Mouse (Mus musculus): ENCODE results near the gene Hoxb2. TPM values are rescaled to one million over a fixed set of nuclear protein-coding genes. Genes with fewer than 3 reads are reported as not detected.

The Hoxb2 gene
- polyA plus RNA-seq, 1 experiment from 2014 or later: 13.4 TPM

GRCm38 (mm10) chr11:96322738-96323137 is 27.6 kb upstream of the Hoxb2 start:
- no peaks in the 10 kb centered on the region for H3K36me3 ChIP-seq (ENCODE audit: control insufficient read depth, insufficient read depth, low read length)
- peak overlapping the region; percentile 84 for H3K27ac ChIP-seq (replicated peaks)
- H3K9me3 ChIP-seq (ENCODE audit: control insufficient read depth, low read length): no peaks in the 10 kb centered on the region
- WGBS: 19% methylated on average over 6 of the region's 6 CpGs
- DNase-seq (ENCODE audit: low spot score): no peak
- ATAC-seq (ENCODE audit: low FRiP score, low TSS enrichment): no peak
- H3K4me3 ChIP-seq (ENCODE audit: low read depth, low read length): peak overlapping the region; percentile 14
- H3K4me1 ChIP-seq (replicated peaks; ENCODE audit: control insufficient read depth, insufficient read depth): no peaks in the 10 kb centered on the region
- TF ChIP-seq CTCF (IDR thresholded peaks at IDR 0.05; ENCODE audit: low read depth) (no peak), EP300 (optimal IDR thresholded peaks at IDR 0.05) (no peak)
- H3K4me2 ChIP-seq (replicated peaks; ENCODE audit: low read depth): peak overlapping the region; percentile 64
- H3K9ac ChIP-seq (ENCODE audit: low read length): peak overlapping the region; percentile 53
- no peaks in the 10 kb centered on the region; the same call in 1 of the 2 replicates for H3K27me3 ChIP-seq (ENCODE audit: control insufficient read depth, insufficient read depth, low read length)

GRCm38 (mm10) chr11:96323154-96323553 is 27.2 kb upstream of the Hoxb2 start, which contains the start of gene Hoxb3:
TSS of gene Hoxb3 (plus strand) at chr11:96323326.
- Histone ChIP-seq H3K4me3 (ENCODE audit: low read depth, low read length) (peak within 1 kb of the TSS; percentile 24), H3K4me2 (replicated peaks; ENCODE audit: low read depth) (peak within 1 kb of the TSS; percentile 64), H3K27me3 (ENCODE audit: control insufficient read depth, insufficient read depth, low read length) (no peaks in the 10 kb centered on the region; the same call in 1 of the 2 replicates), H3K9me3 (ENCODE audit: control insufficient read depth, low read length) (no peaks in the 10 kb centered on the region), H3K27ac (replicated peaks) (peak within 1 kb of the TSS; percentile 84), H3K36me3 (ENCODE audit: control insufficient read depth, insufficient read depth, low read length) (no peaks in the 10 kb centered on the region), H3K4me1 (replicated peaks; ENCODE audit: control insufficient read depth, insufficient read depth) (no peaks in the 10 kb centered on the region), H3K9ac (ENCODE audit: low read length) (peak within 1 kb of the TSS; percentile 53)
- TF ChIP-seq CTCF (IDR thresholded peaks at IDR 0.05; ENCODE audit: low read depth): no peak
- no peak for TF ChIP-seq EP300 (optimal IDR thresholded peaks at IDR 0.05)
- WGBS: 32% methylated on average over 10 of the region's 10 CpGs
- ATAC-seq (ENCODE audit: low FRiP score, low TSS enrichment) (no peak), DNase-seq (ENCODE audit: low spot score) (no peak)

GRCm38 (mm10) chr11:96324125-96324524 is 26.2 kb upstream of the Hoxb2 start:
- no peaks in the 10 kb centered on the region for H3K4me1 ChIP-seq (replicated peaks; ENCODE audit: control insufficient read depth, insufficient read depth)
- WGBS: 8% methylated on average over 5 of the region's 5 CpGs
- TF ChIP-seq EP300 (optimal IDR thresholded peaks at IDR 0.05) (no peak), CTCF (IDR thresholded peaks at IDR 0.05; ENCODE audit: low read depth) (no peak)
- H3K36me3 ChIP-seq (ENCODE audit: control insufficient read depth, insufficient read depth, low read length): no peaks in the 10 kb centered on the region
- no peaks in the 10 kb centered on the region for H3K9me3 ChIP-seq (ENCODE audit: control insufficient read depth, low read length)
- peak overlapping the region; percentile 84 for H3K27ac ChIP-seq (replicated peaks)
- H3K4me2 ChIP-seq (replicated peaks; ENCODE audit: low read depth): peak overlapping the region; percentile 64
- no peaks in the 10 kb centered on the region; the same call in 1 of the 2 replicates for H3K27me3 ChIP-seq (ENCODE audit: control insufficient read depth, insufficient read depth, low read length)
- ATAC-seq (ENCODE audit: low FRiP score, low TSS enrichment): no peak
- no peak for DNase-seq (ENCODE audit: low spot score)
- peak overlapping the region; percentile 24 for H3K4me3 ChIP-seq (ENCODE audit: low read depth, low read length)
- peak overlapping the region; percentile 51 for H3K9ac ChIP-seq (ENCODE audit: low read length)

- ATAC-seq (ENCODE audit: low FRiP score, low TSS enrichment) (no peak), DNase-seq (ENCODE audit: low spot score) (no peak)
- TF ChIP-seq CTCF (IDR thresholded peaks at IDR 0.05; ENCODE audit: low read depth) (no peak), EP300 (optimal IDR thresholded peaks at IDR 0.05) (no peak)
- Histone ChIP-seq H3K36me3 (ENCODE audit: control insufficient read depth, insufficient read depth, low read length) (no peaks in the 10 kb centered on the region), H3K4me2 (replicated peaks; ENCODE audit: low read depth) (peak overlapping the region; percentile 64), H3K9ac (ENCODE audit: low read length) (peak overlapping the region; percentile 70), H3K4me3 (ENCODE audit: low read depth, low read length) (peak overlapping the region; percentile 31), H3K27me3 (ENCODE audit: control insufficient read depth, insufficient read depth, low read length) (no peaks in the 10 kb centered on the region; the same call in 1 of the 2 replicates), H3K27ac (replicated peaks) (peak overlapping the region; percentile 84), H3K9me3 (ENCODE audit: control insufficient read depth, low read length) (no peaks in the 10 kb centered on the region), H3K4me1 (replicated peaks; ENCODE audit: control insufficient read depth, insufficient read depth) (no peaks in the 10 kb centered on the region)
- WGBS: 17% methylated on average over 8 of the region's 8 CpGs
Observed at GRCm38 (mm10) chr11:96324965-96325364, 25.4 kb upstream of the Hoxb2 start.

GRCm38 (mm10) chr11:96325747-96326212 is 24.5 kb upstream of the Hoxb2 start:
- peak overlapping the region; percentile 31 for H3K4me3 ChIP-seq (ENCODE audit: low read depth, low read length)
- WGBS: 33% methylated on average over 22 of the region's 22 CpGs
- DNase-seq (ENCODE audit: low spot score) (no peak), ATAC-seq (ENCODE audit: low FRiP score, low TSS enrichment) (no peak)
- H3K4me2 ChIP-seq (replicated peaks; ENCODE audit: low read depth): peak overlapping the region; percentile 64
- H3K36me3 ChIP-seq (ENCODE audit: control insufficient read depth, insufficient read depth, low read length): no peaks in the 10 kb centered on the region
- H3K9me3 ChIP-seq (ENCODE audit: control insufficient read depth, low read length): no peaks in the 10 kb centered on the region
- TF ChIP-seq EP300 (optimal IDR thresholded peaks at IDR 0.05): no peak
- peak overlapping the region; percentile 70 for H3K9ac ChIP-seq (ENCODE audit: low read length)
- peak overlapping the region; percentile 84 for H3K27ac ChIP-seq (replicated peaks)
- H3K27me3 ChIP-seq (ENCODE audit: control insufficient read depth, insufficient read depth, low read length): no peaks in the 10 kb centered on the region; the same call in 1 of the 2 replicates
- no peaks in the 10 kb centered on the region for H3K4me1 ChIP-seq (replicated peaks; ENCODE audit: control insufficient read depth, insufficient read depth)

- DNase-seq (ENCODE audit: low spot score) (no peak), ATAC-seq (ENCODE audit: low FRiP score, low TSS enrichment) (0 out of 2 replicates have a peak, but pooled peaks have one; percentile 10)
- peak overlapping the region; percentile 70 for H3K9ac ChIP-seq (ENCODE audit: low read length)
- H3K36me3 ChIP-seq (ENCODE audit: control insufficient read depth, insufficient read depth, low read length): no peaks in the 10 kb centered on the region
- H3K9me3 ChIP-seq (ENCODE audit: control insufficient read depth, low read length): no peaks in the 10 kb centered on the region
- peak overlapping the region; percentile 64 for H3K4me2 ChIP-seq (replicated peaks; ENCODE audit: low read depth)
- no peaks in the 10 kb centered on the region; the same call in 1 of the 2 replicates for H3K27me3 ChIP-seq (ENCODE audit: control insufficient read depth, insufficient read depth, low read length)
- 0 out of 2 replicates have a peak, but pooled peaks cover under 1% of the 10 kb centered on the region for H3K4me1 ChIP-seq (replicated peaks; ENCODE audit: control insufficient read depth, insufficient read depth)
- peak overlapping the region; percentile 84 for H3K27ac ChIP-seq (replicated peaks)
- H3K4me3 ChIP-seq (ENCODE audit: low read depth, low read length): peak overlapping the region; percentile 31
- TF ChIP-seq EP300 (optimal IDR thresholded peaks at IDR 0.05) (no peak), CTCF (IDR thresholded peaks at IDR 0.05; ENCODE audit: low read depth) (no peak)
- WGBS: 21% methylated on average over 12 of the region's 12 CpGs
Observed at GRCm38 (mm10) chr11:96326705-96327104, 23.6 kb upstream of the Hoxb2 start.

Measured in stomach, postnatal 0 days (tissue).